Mouse (Mus musculus): ENCODE results near the gene Fez2. TPM values are rescaled to one million over a fixed set of nuclear protein-coding genes. Genes with fewer than 3 reads are reported as not detected.

Fez2 gene
- polyA plus RNA-seq, 1 experiment from 2014 or later: 34.6 TPM

DNA sequence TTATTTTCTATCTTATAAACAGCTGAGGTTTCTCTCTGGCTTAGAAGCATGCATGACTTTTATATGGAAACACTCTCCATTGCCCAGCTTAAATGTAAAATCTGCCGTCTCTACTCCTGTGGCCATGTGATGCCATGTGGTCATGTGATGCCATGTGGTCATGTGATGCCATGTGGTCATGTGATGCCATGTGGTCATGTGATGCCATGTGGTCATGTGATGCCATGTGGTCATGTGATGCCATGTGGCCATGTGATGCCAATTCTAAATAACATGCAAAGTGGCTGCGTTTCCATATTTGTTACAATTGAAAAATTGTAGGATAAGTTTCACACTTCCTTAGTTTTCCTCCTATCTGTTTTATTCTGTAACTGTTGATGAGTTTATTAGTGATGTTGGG is 22.8 kb upstream of the Fez2 start:
- Histone ChIP-seq H3K36me3 (replicated peaks) (no peaks in the 10 kb centered on the region), H3K4me1 (no peaks in the 10 kb centered on the region), H3K27ac (no peak overlapping the region), H3K4me3 (no peak overlapping the region), H3K9me3 (no peaks in the 10 kb centered on the region), H3K27me3 (ENCODE audit: poor library complexity, severe bottlenecking) (no peaks in the 10 kb centered on the region)
- DNase-seq (ENCODE audit: extremely low spot score, low spot score): no peak
- WGBS: 92% methylated on average over 2 of the region's 2 CpGs

GRCm38 (mm10) chr17:78437161-78437560 is 19.2 kb upstream of the Fez2 start:
- no peaks in the 10 kb centered on the region for H3K36me3 ChIP-seq (replicated peaks)
- WGBS: 93% methylated on average over 4 of the region's 4 CpGs
- no peaks in the 10 kb centered on the region for H3K27me3 ChIP-seq (ENCODE audit: poor library complexity, severe bottlenecking)
- no peak for DNase-seq (ENCODE audit: extremely low spot score, low spot score)
- H3K4me3 ChIP-seq: no peak overlapping the region
- no peaks in the 10 kb centered on the region for H3K4me1 ChIP-seq
- H3K27ac ChIP-seq: no peak overlapping the region
- no peaks in the 10 kb centered on the region for H3K9me3 ChIP-seq

DNA sequence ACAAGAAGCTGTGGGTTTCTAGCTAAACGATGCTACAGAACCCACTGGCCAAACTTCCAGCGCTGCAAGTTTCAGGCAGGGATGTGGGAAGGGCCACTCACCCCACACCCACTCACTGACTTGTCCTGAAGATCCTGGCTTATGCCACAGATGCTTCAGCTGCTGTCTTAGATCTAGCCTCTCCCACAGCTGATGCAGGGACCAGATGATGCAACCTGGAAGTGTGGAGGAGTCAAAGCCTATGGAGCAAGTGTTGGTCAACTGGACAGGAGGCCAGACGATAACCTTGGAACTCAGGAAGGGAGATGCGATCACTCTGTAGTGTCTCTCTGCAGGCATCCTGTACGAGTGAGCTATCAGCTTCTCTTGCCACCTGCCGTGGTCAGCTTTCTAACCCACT is 17.7 kb upstream of the Fez2 start:
- H3K27ac ChIP-seq: no peak overlapping the region
- H3K9me3 ChIP-seq: no peaks in the 10 kb centered on the region
- DNase-seq (ENCODE audit: extremely low spot score, low spot score): no peak
- WGBS: 90% methylated on average over 6 of the region's 6 CpGs
- H3K36me3 ChIP-seq (replicated peaks): no peaks in the 10 kb centered on the region
- H3K27me3 ChIP-seq (ENCODE audit: poor library complexity, severe bottlenecking): no peaks in the 10 kb centered on the region
- no peaks in the 10 kb centered on the region for H3K4me1 ChIP-seq
- no peak overlapping the region for H3K4me3 ChIP-seq

DNA sequence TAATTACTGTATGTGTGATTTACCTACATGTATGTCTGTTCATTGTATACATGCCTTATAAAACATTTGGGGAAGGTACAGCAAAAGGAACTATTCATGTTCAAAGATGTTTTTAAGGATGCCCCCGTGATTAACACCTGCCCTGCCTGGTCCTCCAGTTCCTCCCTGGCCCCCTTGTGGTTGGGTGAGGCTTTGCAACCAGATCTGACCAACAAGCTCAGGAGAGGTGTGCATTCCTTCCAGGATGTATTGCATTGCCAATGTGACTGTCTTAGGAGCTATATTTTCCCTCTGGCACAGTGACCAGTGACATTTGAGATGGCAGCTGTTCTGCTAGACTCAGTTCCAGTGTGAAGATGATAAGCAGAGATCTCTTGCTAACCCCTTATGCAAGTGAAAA is 16.8 kb upstream of the Fez2 start:
- no peaks in the 10 kb centered on the region for H3K4me1 ChIP-seq
- no peaks in the 10 kb centered on the region for H3K9me3 ChIP-seq
- WGBS: 46% methylated on average over 1 of the region's 1 CpGs
- H3K36me3 ChIP-seq (replicated peaks): no peaks in the 10 kb centered on the region
- no peak overlapping the region for H3K4me3 ChIP-seq
- DNase-seq (ENCODE audit: extremely low spot score, low spot score): peak; percentile 40
- H3K27me3 ChIP-seq (ENCODE audit: poor library complexity, severe bottlenecking): no peaks in the 10 kb centered on the region
- no peak overlapping the region for H3K27ac ChIP-seq

GRCm38 (mm10) chr17:78430374-78430773 is 12.4 kb upstream of the Fez2 start:
- 70% methylated on average over 8 of the region's 8 CpGs for WGBS
- Histone ChIP-seq H3K4me3 (no peak overlapping the region), H3K36me3 (replicated peaks) (no peaks in the 10 kb centered on the region), H3K9me3 (no peaks in the 10 kb centered on the region; the same call in 1 of the 2 replicates), H3K27me3 (ENCODE audit: poor library complexity, severe bottlenecking) (no peaks in the 10 kb centered on the region), H3K27ac (no peak overlapping the region), H3K4me1 (no peaks in the 10 kb centered on the region)
- DNase-seq (ENCODE audit: extremely low spot score, low spot score): no peak

DNA sequence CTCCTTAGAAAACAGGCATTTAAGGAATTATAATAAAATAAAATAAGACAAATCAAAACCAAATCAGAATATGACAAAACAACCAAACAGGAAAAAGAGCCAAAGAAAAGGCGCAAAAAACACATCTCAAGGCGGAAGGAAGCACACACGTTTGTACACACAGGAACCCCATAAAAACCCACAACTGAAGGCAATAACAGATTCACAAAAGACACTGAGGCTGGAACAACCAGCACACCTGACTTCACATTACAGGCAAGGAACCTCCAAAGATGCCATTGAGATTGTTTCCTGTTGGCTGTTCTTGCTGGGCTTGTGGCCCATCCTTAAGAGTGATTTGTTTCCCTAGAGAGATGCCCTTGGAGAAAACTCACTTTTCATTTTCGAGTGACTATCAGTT is 11.1 kb upstream of the Fez2 start:
- no peak overlapping the region for H3K4me3 ChIP-seq
- H3K36me3 ChIP-seq (replicated peaks): no peaks in the 10 kb centered on the region
- H3K4me1 ChIP-seq: no peaks in the 10 kb centered on the region
- H3K27me3 ChIP-seq (ENCODE audit: poor library complexity, severe bottlenecking): peaks cover 10% of the 10 kb centered on the region
- DNase-seq (ENCODE audit: extremely low spot score, low spot score): no peak
- H3K9me3 ChIP-seq: no peaks in the 10 kb centered on the region; the same call in 1 of the 2 replicates
- 86% methylated on average over 4 of the region's 4 CpGs for WGBS
- H3K27ac ChIP-seq: no peak overlapping the region

GRCm38 (mm10) chr17:78425026-78425425 is 7.1 kb upstream of the Fez2 start:
- Histone ChIP-seq H3K27me3 (ENCODE audit: poor library complexity, severe bottlenecking) (peaks cover 17% of the 10 kb centered on the region), H3K4me1 (no peaks in the 10 kb centered on the region), H3K36me3 (replicated peaks) (no peaks in the 10 kb centered on the region), H3K9me3 (no peaks in the 10 kb centered on the region; the same call in 1 of the 2 replicates), H3K27ac (no peak overlapping the region), H3K4me3 (no peak overlapping the region)
- WGBS: 88% methylated on average over 8 of the region's 8 CpGs
- no peak for DNase-seq (ENCODE audit: extremely low spot score, low spot score)

GRCm38 (mm10) chr17:78419216-78419615 is 1.3 kb upstream of the Fez2 start:
- H3K4me1 ChIP-seq: peaks cover 17% of the 10 kb centered on the region
- no peak overlapping the region for H3K4me3 ChIP-seq
- no peaks in the 10 kb centered on the region for H3K9me3 ChIP-seq
- 81% methylated on average over 4 of the region's 4 CpGs for WGBS
- no peaks in the 10 kb centered on the region for H3K36me3 ChIP-seq (replicated peaks)
- H3K27me3 ChIP-seq (ENCODE audit: poor library complexity, severe bottlenecking): peaks cover 17% of the 10 kb centered on the region
- no peak overlapping the region for H3K27ac ChIP-seq
- DNase-seq (ENCODE audit: extremely low spot score, low spot score): no peak

DNA sequence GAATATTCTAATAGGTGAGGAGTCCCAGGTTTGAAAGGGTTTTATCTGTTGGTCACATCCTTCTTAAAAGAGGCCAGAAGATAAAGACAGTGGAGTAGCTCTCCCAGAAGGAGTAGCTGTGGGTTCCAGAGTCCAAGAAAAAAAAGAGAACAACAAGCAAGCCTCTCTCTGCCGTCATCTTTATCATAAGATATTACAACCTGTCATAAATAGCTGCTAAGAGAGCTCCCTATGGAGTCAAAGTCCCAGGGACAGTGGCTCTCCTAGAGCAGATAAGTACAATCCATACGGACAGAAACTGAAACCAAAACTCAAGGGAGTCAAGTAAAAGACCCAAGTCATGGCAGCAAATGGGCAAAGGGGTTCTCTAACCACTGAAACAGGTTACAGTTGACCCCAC is 2.7 kb downstream of the Fez2 start:
- DNase-seq (ENCODE audit: extremely low spot score, low spot score): no peak
- Histone ChIP-seq H3K27me3 (ENCODE audit: poor library complexity, severe bottlenecking) (peaks cover 10% of the 10 kb centered on the region), H3K4me3 (no peak overlapping the region), H3K27ac (no peak overlapping the region), H3K36me3 (replicated peaks) (peaks cover 11% of the 10 kb centered on the region), H3K9me3 (no peaks in the 10 kb centered on the region), H3K4me1 (peaks cover 22% of the 10 kb centered on the region)
- 90% methylated on average over 2 of the region's 2 CpGs for WGBS

- H3K27ac ChIP-seq: no peak overlapping the region
- peaks cover 18% of the 10 kb centered on the region for H3K36me3 ChIP-seq (replicated peaks)
- H3K4me1 ChIP-seq: peaks cover 9% of the 10 kb centered on the region; the same call in 1 of the 2 replicates
- DNase-seq (ENCODE audit: extremely low spot score, low spot score): no peak
- no peak overlapping the region for H3K4me3 ChIP-seq
- H3K9me3 ChIP-seq: no peaks in the 10 kb centered on the region
- H3K27me3 ChIP-seq (ENCODE audit: poor library complexity, severe bottlenecking): no peaks in the 10 kb centered on the region
- WGBS: 34% methylated on average over 2 of the region's 2 CpGs
These were observed 8.1 kb downstream of the Fez2 start for GRCm38 (mm10) chr17:78409900-78410299.

DNA sequence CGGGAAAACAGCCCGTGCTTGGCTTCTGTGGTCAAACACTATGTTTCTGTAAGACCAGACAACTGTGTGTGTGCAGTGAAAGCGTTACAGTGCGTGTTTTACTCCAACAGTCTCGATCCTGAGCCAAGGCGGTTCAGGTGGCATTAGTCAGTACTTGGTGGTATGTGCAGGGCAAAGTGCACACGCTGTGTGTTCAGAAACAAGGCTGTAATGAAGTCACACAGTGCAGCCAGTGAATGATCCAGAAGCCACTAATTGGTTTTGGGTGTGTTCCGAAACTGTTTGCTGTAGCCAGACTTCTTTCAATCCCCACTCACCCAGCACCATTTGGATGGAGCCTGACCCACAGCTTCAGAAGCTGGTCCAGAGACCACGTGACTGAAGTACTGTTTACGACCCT is 9.6 kb downstream of the Fez2 start:
- Histone ChIP-seq H3K27me3 (ENCODE audit: poor library complexity, severe bottlenecking) (no peaks in the 10 kb centered on the region), H3K27ac (no peak overlapping the region), H3K36me3 (replicated peaks) (peaks cover 30% of the 10 kb centered on the region), H3K4me1 (peaks cover 9% of the 10 kb centered on the region; the same call in 1 of the 2 replicates), H3K4me3 (no peak overlapping the region), H3K9me3 (no peaks in the 10 kb centered on the region)
- no peak for DNase-seq (ENCODE audit: extremely low spot score, low spot score)
- 90% methylated on average over 10 of the region's 10 CpGs for WGBS

DNA sequence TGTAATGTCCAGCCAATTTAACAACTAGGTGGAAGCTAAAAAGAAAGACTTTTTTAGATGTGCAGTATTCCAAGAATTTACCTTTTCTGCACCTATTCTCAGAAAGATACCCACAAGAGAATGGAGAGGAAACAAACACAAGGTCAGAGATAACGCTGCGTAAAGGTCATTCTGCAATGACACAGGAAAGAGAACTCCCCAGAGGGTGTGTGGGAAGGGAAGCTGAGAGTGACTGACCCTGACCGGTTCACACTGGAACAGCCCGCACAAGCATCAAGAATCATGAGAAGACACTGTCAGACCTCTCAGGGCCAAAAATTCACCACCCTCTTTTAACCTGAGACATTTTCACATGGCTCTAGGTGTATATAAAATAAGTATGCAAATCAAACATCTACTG is 10.4 kb downstream of the Fez2 start:
- Histone ChIP-seq H3K4me3 (no peak overlapping the region), H3K9me3 (no peaks in the 10 kb centered on the region), H3K4me1 (peaks cover 9% of the 10 kb centered on the region; the same call in 1 of the 2 replicates), H3K27me3 (ENCODE audit: poor library complexity, severe bottlenecking) (no peaks in the 10 kb centered on the region), H3K36me3 (replicated peaks) (peaks cover 31% of the 10 kb centered on the region), H3K27ac (no peak overlapping the region)
- DNase-seq (ENCODE audit: extremely low spot score, low spot score): no peak
- WGBS: 85% methylated on average over 4 of the region's 4 CpGs

- Histone ChIP-seq H3K27ac (0 out of 2 replicates have a peak overlapping the region, but pooled peaks have one; percentile 8), H3K4me3 (no peak overlapping the region), H3K27me3 (ENCODE audit: poor library complexity, severe bottlenecking) (no peaks in the 10 kb centered on the region), H3K9me3 (no peaks in the 10 kb centered on the region), H3K36me3 (replicated peaks) (peaks cover 30% of the 10 kb centered on the region), H3K4me1 (peaks cover 10% of the 10 kb centered on the region)
- WGBS: 89% methylated on average over 10 of the region's 10 CpGs
- DNase-seq (ENCODE audit: extremely low spot score, low spot score): no peak
These were observed 11.1 kb downstream of the Fez2 start for GRCm38 (mm10) chr17:78406854-78407253.

DNA sequence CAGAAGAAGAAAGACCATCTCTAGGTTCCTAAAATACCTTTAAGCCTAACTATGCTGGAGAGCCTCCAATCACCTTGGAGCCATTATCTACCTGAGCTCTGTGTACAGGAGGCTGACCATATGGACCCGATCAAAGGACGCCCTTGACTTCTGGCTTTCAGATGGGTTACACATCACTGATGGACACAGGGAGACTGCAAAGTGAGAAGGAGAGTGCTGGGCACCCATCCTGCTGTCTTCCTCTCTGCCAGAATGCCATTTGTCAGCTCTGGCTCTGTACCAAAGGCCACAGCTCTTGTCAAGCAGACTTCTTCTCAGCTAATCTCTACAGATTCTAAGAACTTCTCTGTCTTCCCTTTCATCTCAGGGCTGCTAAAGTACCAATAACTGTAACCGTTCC is 12.6 kb downstream of the Fez2 start:
- Histone ChIP-seq H3K36me3 (replicated peaks) (peaks cover 37% of the 10 kb centered on the region), H3K4me1 (peaks cover 11% of the 10 kb centered on the region), H3K27ac (no peak overlapping the region), H3K27me3 (ENCODE audit: poor library complexity, severe bottlenecking) (no peaks in the 10 kb centered on the region), H3K9me3 (no peaks in the 10 kb centered on the region), H3K4me3 (no peak overlapping the region)
- 97% methylated on average over 3 of the region's 3 CpGs for WGBS
- DNase-seq (ENCODE audit: extremely low spot score, low spot score): no peak

Measured in forebrain, embryonic 10.5 days (tissue).